Mouse (Mus musculus): ENCODE results near the gene Car6.

DNA sequence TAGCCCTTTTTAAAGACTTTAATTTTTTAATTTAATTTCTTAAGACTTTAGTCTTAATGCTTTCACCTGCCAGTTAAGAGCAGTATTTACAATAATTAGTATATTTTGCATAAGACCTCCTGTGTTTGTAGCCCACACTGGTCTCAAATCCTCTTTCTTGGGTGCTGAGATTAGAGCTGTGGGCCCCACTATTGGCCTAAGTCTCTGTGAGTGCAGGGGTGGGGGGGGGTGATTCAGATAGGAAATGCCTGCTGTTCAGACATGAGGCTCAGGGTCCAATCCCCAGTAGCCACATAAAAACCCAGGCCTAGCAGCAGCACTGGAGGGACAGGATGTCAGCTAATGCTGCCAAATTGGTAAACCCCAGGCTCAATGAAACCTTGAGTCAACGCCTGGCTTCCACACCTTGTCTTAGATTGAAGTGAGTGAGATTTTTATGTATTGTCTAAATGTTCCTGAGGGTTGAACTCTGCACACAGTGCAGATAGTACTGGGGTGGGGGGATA, 39.3 kb upstream of the Car6 start:
- no peak for TF ChIP-seq CTCF (IDR thresholded peaks at IDR 0.05; ENCODE audit: insufficient read depth, low read length)
- no peak for TF ChIP-seq POLR2A (IDR thresholded peaks at IDR 0.05; ENCODE audit: borderline replicate concordance, extremely low read depth, low read depth, low read length)

All from lung, adult 2 months (tissue).